Mouse (Mus musculus) right cerebral cortex, postnatal 10 days (tissue): Measurements from ENCODE around the gene Rpl23a.
"Not testable (repeated sequence)": the region's sequence is repeated elsewhere in the genome, so short reads cannot be mapped to it uniquely, and the experiment has no call there.

Source experiments
- DNase-seq, 2 experiments: peaks; one replicate each; pipeline ENCODE4 v3.0.0; 2021; ENCODE audit warnings: low spot score in 2 of 2

The Rpl23a gene

DNA sequence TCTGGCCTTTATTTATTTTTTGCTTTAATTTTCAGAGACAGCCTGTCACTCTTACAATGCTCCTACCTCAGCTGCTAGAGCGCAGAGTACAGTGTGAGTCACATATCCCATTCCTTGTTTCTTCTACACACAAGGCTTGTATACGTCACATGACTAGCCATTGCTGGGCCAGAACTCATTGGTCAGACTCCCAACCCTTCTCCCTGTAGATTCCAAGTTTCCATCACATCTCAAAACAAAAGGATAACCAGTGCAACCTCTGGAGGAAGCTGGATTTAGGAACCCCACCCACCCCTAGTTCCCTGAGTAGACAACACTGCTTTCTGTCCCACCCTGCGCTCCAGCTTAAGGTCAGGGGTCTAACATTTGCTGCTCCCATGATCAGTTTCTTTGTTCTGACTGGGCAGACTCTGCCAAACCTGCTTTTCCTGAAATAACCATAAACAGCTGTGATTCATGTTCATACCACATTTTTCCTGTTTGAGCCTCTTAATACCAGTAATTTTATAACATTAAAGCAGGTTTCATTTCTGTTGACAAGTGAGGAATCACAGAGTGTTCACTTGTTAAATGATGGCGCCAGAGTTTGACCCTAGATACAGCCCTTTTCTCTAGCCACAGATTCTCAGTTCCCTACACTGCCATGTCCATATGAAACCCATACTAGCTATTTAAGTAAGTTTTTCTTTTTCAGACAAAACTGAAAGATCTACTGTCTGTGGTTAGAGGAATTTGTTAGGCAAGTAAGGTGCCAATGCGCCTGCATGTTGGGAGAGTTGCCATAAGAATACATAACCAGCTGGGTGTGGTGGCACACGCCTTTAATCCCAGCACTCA lies 36.5 kb downstream of the Rpl23a start:
- no peak for DNase-seq

GRCm38 (mm10) chr11:78146168-78146567 lies 37.2 kb downstream of the Rpl23a start:
- DNase-seq, result no peak

DNA sequence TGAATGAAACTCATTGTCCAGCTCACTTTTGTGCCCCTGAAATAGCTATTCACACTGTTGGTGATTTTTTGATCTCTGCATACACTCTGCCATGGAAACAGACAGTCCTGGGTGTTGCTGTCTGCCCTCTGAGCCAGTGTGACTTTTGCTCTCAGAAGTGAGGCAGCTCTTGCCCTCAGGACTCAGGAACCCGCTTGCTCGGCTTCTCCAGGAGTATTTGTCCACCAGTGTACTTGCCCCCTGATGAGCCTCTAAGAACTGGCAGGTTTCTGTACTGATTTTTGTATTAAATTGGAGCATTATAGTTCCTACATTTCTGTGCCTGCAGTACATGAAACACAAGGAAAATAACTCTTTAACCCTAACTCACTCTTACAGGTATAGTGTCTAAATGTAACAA lies 39.9 kb downstream of the Rpl23a start:
- DNase-seq, result no peak

- no peak for DNase-seq
Observed at GRCm38 (mm10) chr11:78140665-78141064, 42.7 kb downstream of the Rpl23a start.

- DNase-seq, result no peak
Observed at GRCm38 (mm10) chr11:78138023-78138422, 45.4 kb downstream of the Rpl23a start.

DNA sequence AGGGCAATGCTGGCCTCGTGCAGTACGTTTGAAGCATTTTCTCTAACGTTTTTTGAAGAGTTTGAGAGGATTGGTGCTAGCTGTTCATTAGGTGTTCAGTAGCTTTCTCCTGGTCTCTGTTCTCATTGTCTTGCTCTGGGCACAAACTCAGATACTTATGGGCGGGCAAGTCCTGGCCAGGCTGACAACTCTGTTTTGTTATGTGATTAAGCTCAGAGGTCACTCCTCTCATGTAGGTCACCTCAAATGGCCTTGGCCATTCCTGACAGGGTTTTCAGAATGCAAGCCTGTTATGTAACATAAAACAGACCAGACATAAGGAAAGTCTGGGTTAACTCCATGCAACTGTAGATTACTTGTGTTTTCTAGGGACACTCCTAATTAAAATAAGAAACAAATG lies 45.8 kb downstream of the Rpl23a start:
- no peak for DNase-seq

- DNase-seq, result no peak
Observed at GRCm38 (mm10) chr11:78136132-78136531, 47.3 kb downstream of the Rpl23a start.

GRCm38 (mm10) chr11:78135314-78135713 lies 48.1 kb downstream of the Rpl23a start:
- DNase-seq, result not testable (repeated sequence)

DNA sequence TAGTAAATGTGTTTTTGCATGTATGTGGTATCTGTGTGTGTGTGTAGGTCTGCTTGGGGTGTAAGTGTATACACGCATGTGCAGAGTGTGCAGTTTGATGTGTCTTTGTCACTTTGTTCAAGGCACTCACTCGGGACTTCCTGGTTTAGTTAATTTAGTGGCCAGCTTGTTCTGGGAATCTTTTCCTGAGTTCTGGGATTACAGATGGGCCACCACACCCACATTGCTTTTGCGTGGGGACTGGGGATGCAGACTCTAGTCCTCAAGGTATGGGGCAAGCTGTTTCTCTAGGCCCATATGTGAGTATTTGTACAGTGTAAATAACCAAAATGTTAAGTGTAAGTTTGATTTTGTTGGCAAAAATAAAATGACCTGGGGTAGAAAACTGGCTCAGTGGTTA lies 49.0 kb downstream of the Rpl23a start:
- no peak for DNase-seq

DNA sequence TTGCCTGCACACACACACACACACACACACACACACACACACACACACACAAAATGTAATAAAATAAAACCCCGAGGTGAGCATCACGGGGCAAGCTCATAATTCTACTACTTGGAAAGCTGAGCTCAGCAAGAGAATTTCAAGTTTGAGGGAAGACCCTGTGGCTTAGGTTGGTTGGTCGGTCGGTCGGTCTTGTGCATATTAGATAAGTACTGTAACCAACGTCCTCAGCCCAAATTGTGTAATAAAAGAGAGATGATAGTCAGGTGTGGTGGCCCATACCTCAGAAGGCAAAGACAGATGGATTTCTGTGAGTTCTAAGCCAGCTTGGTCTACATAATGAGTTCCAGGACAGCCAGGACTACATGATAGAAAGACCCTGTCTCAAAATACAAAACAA lies 49.5 kb downstream of the Rpl23a start:
- no peak for DNase-seq
